Mouse (Mus musculus) ovary, postnatal 14 days (tissue): ENCODE measurements around the gene Dgki.

Experiments used
- DNase-seq: peaks from one replicate; pipeline ENCODE4 v3.0.0; 2022; ENCODE audit warnings: low spot score

Dgki gene

DNA sequence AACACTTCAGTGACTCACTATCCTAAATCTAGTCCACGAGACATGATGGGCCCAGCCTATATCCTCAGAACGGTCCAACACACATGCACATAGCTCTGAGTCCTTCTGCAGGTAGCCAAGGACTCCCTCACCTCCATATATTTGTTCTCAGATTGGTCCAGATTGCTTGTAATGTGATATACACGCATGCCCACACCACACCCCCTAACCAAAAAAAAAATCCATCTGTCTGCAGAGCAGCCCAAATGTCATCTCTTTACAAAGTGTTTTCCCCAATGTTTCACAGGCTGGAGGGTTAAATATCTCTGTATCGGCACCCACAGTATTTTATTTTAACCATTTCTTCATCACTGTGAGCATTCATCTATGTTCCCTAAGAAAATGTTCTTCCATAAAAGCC lies 58.5 kb downstream of the Dgki start:
- DNase-seq = no peak

DNA sequence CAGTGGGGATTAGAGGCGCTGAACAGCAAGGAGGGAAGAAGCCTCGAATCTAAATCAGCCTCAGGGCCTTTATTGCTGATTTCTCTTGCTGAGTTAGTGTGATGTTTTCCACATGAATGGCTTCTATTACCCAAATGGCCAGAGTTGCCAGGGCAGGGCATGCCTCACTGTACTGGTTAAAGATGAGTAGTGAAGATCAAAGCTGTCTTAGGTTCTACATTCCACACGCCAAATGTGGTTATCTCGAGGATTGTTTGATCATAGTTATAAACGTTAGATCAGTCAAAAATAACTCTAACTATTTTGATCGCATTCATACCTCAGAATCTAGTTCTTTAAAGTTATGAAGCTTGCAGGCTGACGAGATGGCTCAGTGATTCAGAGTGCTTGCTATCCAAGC lies 59.8 kb downstream of the Dgki start:
- DNase-seq = no peak

DNA sequence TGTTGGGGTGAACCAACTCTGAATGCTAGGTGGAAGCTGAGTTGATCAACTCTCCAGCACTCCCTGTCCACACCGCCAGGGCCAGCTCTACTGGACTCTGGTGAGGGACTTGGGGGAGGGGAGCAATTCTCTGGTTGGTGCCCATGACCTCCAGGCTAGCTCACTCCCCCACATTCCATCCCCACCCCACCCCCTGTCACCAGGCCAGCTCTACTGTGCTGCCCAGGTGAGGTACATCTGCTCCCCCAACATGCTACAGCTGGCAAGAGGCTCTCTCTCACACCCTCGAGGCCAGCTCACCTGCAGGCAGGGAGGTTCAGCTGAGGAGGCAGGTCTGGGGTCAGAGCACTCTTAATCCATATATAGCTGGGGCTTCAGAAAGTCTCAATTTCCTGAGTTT lies 63.1 kb downstream of the Dgki start:
- DNase-seq = no peak

DNA sequence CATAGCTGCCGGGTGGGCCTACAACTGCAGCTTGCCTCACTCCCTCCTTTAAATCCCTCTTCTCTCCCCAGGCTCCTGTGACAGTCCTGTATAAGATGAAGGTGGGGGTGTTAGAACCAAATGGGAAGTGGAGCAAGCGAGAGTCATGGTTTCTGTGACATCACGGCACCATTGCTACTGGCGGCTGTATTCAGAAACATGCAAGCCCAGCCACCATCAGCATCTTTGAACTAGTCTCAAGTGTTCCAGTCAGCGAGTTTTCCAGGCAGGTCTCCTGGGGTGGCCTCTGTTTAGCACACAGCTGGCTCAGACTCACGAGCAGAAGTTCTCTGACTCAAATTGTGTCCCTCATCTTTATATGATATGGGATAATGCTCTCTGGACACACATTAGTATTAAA lies 68.8 kb downstream of the Dgki start:
- DNase-seq = no peak

DNA sequence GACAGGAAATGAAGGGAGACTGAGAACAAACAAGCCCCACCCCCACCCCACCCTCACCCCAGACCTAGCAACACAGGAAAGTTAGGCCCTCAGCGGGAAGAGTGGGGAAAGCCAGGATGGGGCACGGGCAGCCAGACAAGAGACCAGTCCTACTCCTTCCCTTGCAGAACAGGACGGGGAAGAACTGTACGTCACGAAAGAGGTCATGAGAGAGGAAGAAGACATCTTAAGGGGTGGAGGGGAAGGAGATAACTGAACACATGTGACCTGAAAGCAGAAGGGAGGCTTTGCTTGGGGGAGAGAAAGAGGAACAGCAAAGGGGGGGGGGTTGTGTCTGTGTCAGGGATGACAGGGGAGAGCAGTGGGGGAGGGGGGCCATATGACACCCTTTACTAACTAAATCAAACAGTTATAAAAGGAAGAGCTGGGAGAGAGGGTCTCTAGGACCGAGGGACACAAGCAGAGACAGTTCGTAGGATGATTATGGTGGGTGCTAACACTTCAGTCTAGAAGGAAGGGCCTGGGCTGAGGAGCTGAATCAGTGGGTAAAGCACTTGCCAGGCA lies 77.0 kb downstream of the Dgki start:
- DNase-seq = no peak

DNA sequence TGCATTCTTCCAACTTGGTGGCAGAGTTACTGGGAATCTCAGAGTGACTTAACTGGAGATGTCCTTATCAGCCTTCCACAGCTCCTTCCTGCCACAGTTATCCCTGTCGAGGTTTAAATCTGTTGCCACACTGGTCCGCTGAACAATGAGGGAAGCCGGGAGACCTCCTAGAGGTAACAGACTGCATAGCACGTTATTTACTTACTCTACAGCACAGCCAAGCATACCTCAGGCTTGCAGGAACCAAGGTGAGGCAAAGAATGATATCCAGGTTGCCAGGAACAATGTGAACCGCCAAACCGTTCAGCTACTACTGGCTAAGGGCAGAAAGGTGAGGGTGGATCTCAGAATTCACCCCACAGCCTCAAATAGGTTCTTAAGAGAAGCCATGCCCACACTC lies 78.0 kb downstream of the Dgki start:
- no peak for DNase-seq

DNA sequence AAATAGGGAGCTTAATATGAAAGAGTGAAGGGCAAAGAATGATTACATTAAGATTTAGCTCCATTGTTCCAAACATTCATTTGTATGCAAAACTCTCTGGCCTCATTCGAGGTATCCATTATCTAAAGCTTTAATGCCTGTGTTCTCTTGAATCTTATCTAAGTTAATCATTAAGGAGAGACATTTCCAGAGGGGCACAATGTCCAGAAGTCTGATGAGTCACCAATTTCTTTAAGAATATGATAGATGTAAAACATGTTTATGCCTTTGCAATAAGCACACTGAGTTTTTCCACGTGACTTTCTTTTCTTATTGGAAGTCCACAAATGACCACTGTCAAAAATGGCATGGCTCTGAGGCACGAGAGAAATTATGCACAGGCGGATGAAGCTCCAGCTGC lies 80.9 kb downstream of the Dgki start:
- no peak for DNase-seq

DNA sequence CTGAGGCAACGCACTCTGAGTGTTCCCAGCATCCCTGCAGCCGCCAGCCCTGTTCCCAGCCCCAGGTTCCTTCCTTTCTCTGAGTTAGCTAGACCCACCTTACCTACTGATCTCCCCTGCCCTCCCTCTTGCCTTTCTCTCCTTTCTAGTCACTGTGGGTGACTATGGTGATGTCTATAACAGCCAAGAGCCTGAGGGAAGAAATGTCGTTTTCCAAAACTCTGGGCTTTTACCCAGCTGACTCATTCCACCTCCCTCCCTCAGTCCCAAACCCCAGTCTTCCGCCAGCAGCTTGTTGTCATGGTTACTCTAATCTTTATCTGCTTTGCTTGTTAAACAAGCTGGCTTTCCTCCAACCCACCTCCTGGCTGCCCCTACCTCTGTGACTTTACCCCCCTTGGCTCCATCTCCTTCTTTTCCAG lies 83.6 kb downstream of the Dgki start:
- DNase-seq = no peak

DNA sequence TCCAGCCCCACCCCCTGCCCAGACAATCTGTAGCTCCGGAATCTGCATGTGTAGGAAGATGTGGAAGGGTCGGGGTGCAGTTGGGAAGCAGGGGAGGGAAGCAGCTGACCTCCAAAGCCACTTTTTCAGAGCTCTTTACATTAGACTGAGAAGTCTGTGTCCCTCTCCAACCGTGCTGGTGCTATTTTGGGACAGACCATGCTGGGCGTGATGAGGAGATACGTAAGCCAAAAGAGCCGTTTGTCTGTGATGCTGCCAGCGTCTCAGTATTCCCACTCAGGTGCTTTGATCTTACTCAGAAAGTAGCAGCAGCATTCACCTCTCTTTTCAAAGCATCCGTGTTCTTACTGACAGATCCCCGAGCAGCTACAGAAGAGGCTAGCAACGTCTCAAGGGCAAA lies 84.3 kb downstream of the Dgki start:
- no peak for DNase-seq

DNA sequence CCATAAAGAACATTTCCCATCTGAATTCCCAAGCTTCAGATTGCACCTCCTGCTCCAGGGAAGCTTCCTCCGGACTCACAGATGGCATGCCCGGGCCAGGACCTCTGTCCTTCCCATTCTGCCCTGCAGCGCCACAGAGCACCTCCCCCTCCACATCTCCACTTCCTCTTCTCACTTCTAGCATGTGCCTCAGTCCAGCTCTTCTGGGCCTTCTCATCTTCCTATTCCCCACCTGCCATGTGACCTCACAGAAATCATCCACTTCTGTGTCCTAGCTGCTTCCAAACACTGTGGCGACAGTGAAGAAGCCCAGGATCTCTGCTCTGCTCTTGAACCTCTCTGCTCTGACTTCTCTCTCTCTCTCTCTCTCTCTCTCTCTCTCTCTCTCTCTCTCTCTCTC lies 87.1 kb downstream of the Dgki start:
- no peak for DNase-seq

DNA sequence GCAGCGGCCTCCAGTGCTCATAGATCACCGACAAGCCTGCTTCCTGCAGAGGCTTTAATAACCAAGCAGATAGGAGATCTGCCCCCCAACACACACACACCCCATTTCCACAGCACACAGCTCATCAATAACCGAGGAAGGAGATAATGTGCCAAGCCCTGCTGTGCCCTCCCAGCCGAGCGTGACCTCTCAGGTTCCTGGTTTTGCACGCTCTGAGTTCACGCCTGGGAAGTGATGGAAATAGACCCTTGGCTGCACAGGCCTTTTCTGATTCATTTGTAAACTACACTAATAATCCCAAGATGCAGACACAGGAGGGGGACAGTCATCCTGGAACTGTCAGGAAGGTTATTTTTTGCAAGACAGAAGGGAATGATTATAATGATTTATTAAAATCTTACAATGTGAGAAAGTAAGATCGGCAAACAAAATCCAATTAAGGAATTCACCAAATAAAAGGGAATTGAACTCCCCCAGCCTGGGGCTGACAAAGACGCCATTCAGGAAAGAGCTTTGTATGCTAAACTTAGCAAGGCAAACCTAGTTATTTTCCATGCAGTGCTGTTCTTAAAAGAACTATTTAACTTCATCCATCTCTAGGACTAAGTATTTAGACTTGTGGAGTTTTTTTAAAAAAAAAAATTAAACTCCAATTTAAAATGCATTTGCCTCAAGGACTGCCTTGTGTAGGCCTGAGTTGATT lies 88.3 kb downstream of the Dgki start:
- DNase-seq = no peak

DNA sequence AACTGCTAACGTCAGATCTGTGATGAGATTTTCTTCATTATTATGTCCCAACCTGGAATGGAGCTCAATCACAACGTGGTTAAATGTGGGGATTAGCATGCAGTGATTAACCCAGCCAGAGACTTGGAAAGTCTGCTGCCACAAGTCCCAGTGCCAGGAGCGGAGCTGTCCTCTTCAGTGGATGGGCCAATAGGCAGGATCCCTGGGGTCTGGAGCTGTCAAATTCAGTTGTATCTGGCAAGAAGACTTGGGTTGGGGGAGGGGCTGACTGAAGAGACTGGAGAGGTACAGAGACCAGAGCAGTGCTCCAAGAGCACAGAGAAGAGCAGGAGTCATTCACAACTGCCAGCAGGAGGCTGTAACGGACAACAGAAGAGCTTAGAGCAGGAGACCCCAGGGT lies 97.1 kb downstream of the Dgki start:
- no peak for DNase-seq

DNA sequence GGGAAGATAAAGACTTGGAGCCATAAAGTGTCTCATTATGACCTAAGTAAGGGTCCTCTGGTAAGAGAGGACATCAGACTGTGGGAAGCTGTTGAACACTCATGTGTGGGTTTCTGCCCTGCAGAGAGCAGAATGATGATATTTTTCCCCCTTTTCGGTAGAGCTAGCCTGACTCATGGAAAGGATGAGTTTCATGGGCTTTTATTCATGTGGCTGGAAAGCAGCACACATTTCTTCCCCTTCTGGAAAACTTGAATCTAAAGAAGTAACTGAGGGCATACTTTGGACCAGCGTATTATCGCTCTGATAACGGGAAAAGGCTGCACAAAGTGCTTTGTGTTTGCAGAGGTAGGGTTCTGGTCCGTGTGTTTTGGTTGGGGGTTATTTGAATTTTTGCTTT lies 99.1 kb downstream of the Dgki start:
- DNase-seq = no peak

DNA sequence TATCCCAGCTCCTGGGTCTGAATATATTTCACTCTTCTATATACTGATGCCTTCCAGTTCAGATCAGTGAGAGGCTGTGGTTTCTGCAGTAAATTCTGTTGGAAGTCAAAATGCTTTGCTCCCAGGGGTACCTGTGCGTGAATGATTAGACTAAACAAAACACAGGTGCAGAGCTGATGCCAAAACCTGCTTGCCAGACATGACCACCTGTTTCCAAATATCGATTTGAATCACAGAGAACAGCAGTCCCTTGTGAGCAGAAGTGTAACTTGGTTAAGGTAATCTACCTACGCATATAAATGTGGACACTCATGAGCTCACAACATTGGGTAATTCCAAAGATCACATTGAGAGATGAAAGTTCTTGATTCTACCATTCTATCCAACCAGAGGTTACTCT lies 100.5 kb downstream of the Dgki start:
- DNase-seq = no peak

DNA sequence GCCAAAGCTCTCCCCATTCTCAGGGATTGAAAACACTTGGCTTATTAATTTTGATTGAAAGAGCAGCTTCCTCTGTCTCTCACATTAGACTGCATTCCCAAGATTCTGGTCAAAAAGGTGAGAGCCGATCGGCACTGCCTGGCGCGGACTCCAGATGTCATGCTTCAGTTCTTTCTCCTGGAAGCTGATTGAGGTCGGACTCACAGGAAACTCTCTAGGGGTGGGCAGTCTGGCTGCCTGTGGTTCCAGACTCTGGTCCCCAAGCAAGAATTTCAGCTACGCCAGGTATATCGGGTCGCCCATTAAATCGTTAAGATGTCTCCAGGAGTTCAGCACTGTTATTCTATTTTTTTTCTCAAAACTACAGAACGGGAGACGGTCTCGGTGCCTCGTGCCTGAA lies 102.2 kb downstream of the Dgki start:
- DNase-seq = no peak

DNA sequence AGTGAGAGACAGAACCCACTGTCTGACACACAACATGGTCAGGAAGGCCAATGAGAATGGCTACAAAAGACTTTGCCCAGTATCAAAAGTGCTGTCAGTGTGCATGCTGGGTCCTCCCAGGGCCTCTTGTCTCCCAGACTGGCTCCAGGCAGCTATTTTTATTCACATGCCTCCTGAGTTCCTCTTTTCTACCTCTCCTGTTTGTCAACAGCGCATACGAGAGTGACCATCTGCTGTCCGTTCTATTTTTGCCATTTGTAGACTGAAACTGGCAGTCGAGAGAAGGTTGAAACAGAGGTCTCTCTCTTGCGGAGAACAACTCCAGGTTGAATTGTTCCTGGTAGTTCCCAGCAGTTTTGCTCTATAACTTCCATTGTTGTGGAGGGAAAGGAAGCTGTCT lies 103.1 kb downstream of the Dgki start:
- DNase-seq = no peak

DNA sequence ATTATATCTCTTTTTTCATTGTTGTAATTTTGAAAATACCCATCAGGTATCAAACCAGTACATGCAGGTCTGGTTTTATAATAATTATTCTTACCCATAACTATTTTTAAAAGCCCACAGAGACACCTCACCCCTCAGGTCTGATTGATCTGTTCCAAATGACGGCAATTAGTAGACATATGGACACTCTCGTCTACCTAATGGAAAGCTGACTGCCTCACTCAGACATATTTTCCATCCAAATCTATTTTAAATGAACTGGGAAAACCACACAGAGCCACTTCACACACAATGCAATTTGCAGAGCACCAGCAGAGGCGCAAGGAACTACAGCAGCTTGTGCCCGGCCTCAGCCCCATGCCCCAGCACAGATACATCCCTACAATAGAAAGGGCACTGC lies 104.2 kb downstream of the Dgki start:
- DNase-seq = no peak

DNA sequence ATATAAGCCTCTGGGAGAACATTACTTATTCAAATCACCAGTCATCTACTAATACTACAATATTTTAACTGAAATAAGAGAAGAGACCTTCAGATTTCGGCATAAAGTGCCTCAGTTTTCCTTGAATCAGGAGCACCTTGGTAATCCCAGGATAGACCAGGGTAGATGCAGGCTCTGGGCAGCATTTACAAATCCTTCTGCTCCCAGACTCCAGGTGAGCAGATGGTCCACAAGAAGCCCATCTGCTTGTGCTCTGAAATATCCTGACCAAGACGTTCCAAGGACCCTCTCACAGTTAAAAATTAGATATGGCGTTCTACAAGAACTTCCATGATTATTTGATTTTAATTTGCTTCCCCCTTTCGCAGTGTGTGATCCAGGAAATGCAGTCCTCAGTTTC lies 118.0 kb downstream of the Dgki start:
- DNase-seq = no peak

DNA sequence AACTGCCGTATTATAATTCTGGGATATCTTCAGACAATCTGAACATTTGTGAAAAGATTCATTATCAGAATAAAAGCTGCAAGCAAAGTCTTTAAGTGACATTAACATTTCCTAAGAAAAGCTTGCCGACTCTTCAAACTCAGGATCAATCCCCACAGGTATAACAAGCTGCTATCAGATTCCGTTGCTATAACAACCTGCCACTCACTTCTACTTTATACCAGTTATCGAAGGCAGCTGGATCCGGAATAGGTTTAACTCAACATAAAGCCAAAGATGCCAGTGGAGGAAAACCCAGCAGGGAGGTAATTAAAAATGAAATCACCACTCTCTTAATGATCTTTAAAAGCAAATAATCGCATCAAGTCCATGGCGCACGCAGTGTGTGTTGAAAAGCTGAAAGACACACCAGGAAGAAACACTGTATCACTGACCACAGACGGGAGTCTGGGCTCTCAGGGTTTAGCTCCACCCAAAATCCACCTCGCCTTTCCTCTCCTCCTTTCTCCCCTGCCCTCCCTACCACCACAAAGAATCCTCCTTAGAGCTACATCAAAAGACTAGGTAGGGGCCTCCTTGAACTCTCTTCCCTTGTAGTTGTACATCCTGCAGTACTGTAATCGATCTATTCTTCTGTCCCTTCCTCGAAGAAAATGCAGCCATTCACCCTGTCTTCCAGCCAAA lies 128.7 kb downstream of the Dgki start:
- DNase-seq = no peak

DNA sequence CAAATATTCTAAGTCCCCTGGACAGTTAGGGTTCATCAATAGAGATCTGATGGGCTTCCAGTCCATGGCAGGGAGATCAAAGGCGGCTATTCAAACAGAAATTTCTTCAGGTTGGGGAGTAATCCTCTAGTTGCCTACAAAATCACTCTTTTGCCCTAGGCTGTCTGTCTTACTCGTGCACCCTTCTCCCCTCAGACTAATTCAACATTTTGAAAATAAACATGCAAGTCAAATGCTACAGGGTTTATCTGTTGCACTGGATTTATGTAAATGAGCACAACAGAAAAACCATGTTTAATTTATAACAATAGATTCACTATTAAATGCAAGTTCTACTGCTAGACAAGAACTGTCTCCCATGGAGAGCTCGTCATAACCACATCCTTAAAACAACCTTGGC lies 141.1 kb downstream of the Dgki start:
- DNase-seq = no peak

DNA sequence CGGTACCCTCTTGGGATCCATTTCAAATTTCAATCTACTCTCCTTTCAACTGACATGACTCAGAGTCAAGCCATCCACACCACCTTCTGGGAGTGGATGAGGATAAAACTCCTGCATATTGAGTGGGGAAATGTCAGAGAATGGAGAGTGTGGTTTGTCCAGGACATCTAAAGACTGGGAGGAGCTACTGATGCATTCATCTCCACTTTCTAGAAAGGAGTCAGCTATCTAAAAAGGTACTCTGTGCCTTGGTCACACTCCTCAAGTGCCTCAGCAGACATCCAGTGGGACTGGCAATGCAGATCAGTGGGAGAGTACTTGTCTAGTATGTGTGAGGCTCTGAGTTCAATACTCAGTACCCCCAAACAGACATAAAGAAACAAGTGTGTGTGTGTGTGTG lies 145.9 kb downstream of the Dgki start:
- DNase-seq = no peak

DNA sequence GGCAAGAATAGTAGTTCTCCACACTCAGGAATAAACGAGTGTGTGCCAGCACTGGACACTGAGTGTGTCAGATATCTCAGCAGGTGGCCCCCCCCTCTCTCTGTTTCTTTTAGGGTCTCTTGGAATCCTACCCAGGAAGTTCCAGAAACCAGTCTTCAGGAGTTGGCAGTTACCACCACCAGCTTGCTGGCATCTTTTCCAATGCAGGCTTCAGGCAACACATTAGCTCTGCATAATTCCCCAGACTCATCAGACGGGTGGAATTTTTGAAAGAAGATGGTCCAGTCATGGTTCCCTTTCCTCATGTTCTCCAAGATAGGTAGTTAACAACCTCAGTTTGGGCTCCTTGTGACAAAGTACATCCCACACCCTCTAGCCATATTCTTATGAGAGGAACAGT lies 149.5 kb downstream of the Dgki start:
- no peak for DNase-seq

DNA sequence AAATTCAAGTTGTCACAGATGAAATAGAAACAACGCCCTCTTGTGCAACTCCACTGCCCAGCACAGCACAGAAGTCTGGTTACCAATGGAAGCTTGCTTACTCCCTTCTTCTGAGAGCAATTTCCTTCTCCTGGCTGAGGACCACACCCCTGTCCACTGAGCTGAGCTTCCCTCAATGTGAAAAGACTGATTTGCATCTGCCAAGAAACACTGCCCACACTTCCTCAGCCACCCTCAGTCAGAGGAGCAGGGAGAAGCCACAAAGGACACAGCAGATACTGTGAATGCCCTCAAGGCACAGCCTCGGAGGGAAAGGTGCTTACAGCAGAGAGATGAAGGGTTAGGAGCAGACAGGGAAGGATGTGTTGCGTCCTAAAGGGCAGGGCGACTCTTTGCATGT lies 149.9 kb downstream of the Dgki start:
- DNase-seq = no peak

DNA sequence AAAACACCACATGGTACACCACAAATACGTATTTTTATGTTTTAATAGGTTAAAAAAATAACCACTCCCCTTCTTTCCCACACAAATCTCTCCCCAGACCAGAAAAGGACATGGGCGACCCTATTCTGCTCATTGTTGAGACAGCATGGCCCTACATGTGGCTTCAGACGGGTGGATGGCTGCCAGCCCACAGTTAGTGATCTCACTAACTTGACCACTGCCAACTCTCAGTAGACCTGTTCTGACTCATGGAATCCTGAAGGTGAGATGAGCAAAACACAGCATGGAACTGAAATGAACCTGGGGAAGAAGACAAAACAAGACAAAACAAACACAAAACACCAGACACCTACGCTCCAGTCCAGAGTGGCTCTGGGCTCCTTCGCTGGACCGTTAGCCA lies 150.8 kb downstream of the Dgki start:
- no peak for DNase-seq
